Mouse (Mus musculus) lung, adult 2 months (tissue): Measurements from ENCODE around the gene Kbtbd13. TPM values are rescaled to one million over a fixed set of nuclear protein-coding genes. Genes with fewer than 3 reads are reported as not detected.

ENCODE experiments used
- DNase-seq: peaks from one replicate; pipeline ENCODE4 v3.0.0; 2022
- H3K4me1 ChIP-seq: fragments of 200-500 bp; 2 replicates; pipeline ENCODE4 v1.6.1; 2011; ENCODE audit warnings: low read length; ENCODE audit not compliant: control insufficient read depth, insufficient read depth
- H3K4me3 ChIP-seq: fragments of 200-500 bp; replicated peaks from 2 replicates; pipeline ENCODE3; 2011; ENCODE audit warnings: low read depth, mild to moderate bottlenecking, control low read depth, low read length; ENCODE audit errors: extremely low read depth
- CTCF ChIP-seq: fragments of 200-500 bp; IDR thresholded peaks from 2 replicates; pipeline ENCODE4 v1.5.1; 2011; ENCODE audit warnings: mild to moderate bottlenecking, low read length, control low read depth; ENCODE audit not compliant: insufficient read depth
- POLR2A ChIP-seq: fragments of 200-500 bp; IDR thresholded peaks from 2 replicates; pipeline ENCODE4 v1.6.1; 2011; ENCODE audit warnings: low read depth, mild to moderate bottlenecking, control low read depth, low read length, borderline replicate concordance; ENCODE audit errors: extremely low read depth
- WGBS: fragments of 180-500 bp; shearing (Covaris S2); methylation state at CpG from one replicate; pipeline ENCODE4 v1.1.7; 2018; 5-methylcytosine and 5-hydroxymethylcytosine counted together
- polyA plus RNA-seq: library from polyadenylated mRNA; depleted of rRNA; stranded (reverse); fragments of >200 nt; gene quantifications from 2 replicates; pipeline ENCODE4 v1.2.3, GENCODE M21; 2012

Gene Kbtbd13
- polyA plus RNA-seq, 1 experiment: 2.0 TPM

- H3K4me1 ChIP-seq: peaks cover 3% of the 10 kb centered on the region; the same call in 1 of the 2 replicates
- TF ChIP-seq CTCF: no peak
- no peak for TF ChIP-seq POLR2A
- DNase-seq: no peak
- no peak overlapping the region for H3K4me3 ChIP-seq
- WGBS: 52% methylated on average over 6 of the region's 6 CpGs
Observed at GRCm38 (mm10) chr9:65382031-65382750, 9.3 kb downstream of the Kbtbd13 start.

DNA sequence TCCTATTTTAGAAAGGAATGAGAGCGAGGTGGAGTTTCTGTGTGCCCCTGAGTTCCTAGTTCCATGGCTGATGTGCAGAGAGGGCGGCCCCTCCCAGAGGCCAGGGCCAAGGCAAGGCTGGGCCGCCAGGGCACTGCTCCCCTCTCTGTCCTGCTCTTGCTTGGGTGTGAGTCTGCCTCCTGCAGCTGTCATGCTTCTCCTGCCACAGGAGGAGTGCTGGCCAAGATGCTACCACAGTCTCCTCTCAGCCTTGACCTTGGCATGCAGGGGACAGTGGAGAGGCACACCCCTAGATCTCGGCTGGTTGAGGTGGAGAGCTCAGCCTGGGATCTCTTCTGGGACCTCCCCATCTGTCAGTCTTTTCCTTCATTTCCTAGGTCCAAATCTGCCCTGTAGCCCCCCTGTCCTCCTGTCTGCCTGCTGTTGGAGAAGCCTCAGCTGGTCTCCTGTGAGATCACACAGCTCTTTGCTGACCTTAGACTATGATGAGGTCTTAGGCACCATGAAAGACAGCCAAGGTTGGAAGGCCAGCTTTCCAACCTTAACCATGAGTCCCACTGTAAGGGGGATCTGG, 10.3 kb downstream of the Kbtbd13 start:
- TF ChIP-seq CTCF (no peak), POLR2A (no peak)
- Histone ChIP-seq H3K4me1 (peaks cover 3% of the 10 kb centered on the region; the same call in 1 of the 2 replicates), H3K4me3 (no peak overlapping the region)
- no peak for DNase-seq
- 60% methylated on average over 4 of the region's 4 CpGs for WGBS

GRCm38 (mm10) chr9:65375163-65375934, 16.1 kb downstream of the Kbtbd13 start:
- 62% methylated on average over 9 of the region's 9 CpGs for WGBS
- no peak overlapping the region for H3K4me3 ChIP-seq
- DNase-seq: no peak
- H3K4me1 ChIP-seq: no peaks in the 10 kb centered on the region
- TF ChIP-seq CTCF: no peak

GRCm38 (mm10) chr9:65374468-65375162, 16.8 kb downstream of the Kbtbd13 start:
- 68% methylated on average over 5 of the region's 5 CpGs for WGBS
- H3K4me3 ChIP-seq: no peak overlapping the region
- DNase-seq: no peak
- no peak for TF ChIP-seq POLR2A
- TF ChIP-seq CTCF: no peak
- H3K4me1 ChIP-seq: no peaks in the 10 kb centered on the region

GRCm38 (mm10) chr9:65372449-65372848, 19.0 kb downstream of the Kbtbd13 start:
- Histone ChIP-seq H3K4me3 (no peak overlapping the region), H3K4me1 (no peaks in the 10 kb centered on the region)
- no peak for DNase-seq
- WGBS: 60% methylated on average over 4 of the region's 4 CpGs
- no peak for TF ChIP-seq POLR2A
- 0 out of 2 replicates have a peak, but pooled peaks have one; percentile 15 for TF ChIP-seq CTCF

GRCm38 (mm10) chr9:65371756-65372155, 19.7 kb downstream of the Kbtbd13 start:
- Histone ChIP-seq H3K4me1 (no peaks in the 10 kb centered on the region), H3K4me3 (no peak overlapping the region)
- no peak for TF ChIP-seq CTCF
- TF ChIP-seq POLR2A: no peak
- WGBS: 85% methylated on average over 24 of the region's 24 CpGs
- no peak for DNase-seq

DNA sequence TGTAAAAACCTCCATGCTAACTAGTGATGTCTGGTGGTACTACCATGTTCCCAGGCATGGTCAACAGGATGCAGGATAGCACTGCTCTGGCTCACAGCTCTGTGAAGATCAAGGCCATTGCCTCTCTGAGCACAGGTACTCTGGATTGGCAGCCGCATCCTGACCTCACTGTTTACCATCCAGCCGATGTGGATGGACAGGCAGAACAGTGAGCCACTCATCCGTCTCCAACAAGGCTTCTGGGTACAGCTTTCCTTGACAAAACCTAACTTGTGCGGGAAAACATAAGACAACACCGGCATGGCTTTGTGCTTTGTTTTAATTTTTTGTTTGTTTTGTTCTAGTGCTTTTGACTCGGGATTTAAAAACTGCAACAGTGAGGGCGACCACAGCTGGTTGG, 25.7 kb downstream of the Kbtbd13 start:
- Histone ChIP-seq H3K4me1 (no peaks in the 10 kb centered on the region), H3K4me3 (no peak overlapping the region)
- TF ChIP-seq CTCF: no peak
- TF ChIP-seq POLR2A: no peak
- WGBS: 69% methylated on average over 7 of the region's 7 CpGs
- DNase-seq: no peak

- Histone ChIP-seq H3K4me3 (no peak overlapping the region), H3K4me1 (no peaks in the 10 kb centered on the region)
- TF ChIP-seq CTCF (no peak), POLR2A (no peak)
- WGBS: 41% methylated on average over 9 of the region's 9 CpGs
- no peak for DNase-seq
Observed at GRCm38 (mm10) chr9:65363684-65364083, 27.8 kb downstream of the Kbtbd13 start.

GRCm38 (mm10) chr9:65360641-65361448, 30.6 kb downstream of the Kbtbd13 start, which contains the start of gene Ubap1l:
Ubap1l (plus strand) TSS chr9:65361041.
- WGBS: 75% methylated on average over 16 of the region's 16 CpGs
- no peak within 1 kb of the TSS for H3K4me3 ChIP-seq
- no peaks in the 10 kb centered on the region for H3K4me1 ChIP-seq
- TF ChIP-seq POLR2A (no peak), CTCF (no peak)
- DNase-seq: no peak
